Mouse (Mus musculus): ENCODE measurements around the gene Kyat3.
"Not testable (repeated sequence)": the region's sequence is repeated elsewhere in the genome, so short reads cannot be mapped to it uniquely, and the experiment has no call there.

Kyat3 gene

DNA sequence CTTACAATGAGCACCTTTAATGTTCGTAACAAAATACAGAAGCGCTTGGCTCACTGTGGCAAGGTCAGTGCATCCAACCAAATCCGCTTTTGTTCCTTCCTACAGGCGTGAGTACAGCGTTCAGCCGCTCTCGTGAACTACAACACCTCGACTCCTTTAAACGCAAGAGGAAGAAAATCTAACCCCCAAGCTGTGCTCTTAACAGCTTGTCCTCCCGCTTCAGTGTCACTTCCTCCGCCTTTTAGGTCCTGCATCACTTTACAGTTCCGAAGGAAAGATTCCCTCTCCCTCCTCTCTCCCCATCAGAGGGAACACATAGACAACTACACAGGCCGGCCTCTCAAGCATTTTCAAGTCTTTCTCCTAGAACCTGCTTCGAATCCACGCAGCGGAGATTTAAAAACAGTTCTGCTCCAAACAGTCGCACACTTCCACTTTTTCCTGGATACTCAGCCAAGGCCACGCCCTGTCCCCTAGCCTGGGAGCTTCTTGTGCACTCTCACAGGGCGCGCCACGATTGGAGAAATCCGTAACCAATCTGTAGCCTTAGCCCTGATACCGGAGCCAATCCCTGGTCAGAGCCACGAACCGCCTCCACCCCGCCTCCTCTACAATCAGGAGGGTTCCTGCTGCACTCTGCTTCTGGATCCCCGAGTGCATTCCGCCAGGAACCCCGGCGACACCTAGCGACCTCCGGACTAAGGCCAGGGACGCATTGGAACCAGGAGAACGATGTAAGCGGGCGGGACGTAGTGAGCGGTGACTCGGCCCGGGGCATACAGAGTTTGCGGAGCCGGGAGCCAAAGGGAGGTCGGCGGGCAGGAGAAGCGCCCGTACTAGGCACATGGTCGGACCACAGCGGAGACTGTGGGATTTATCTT is at the start of gene Kyat3:
Gene Kyat3, plus strand, starts transcription at position 610 of the 881 bp plus-strand sequence.
- DNase-seq (ENCODE audit: extremely low read depth, low read depth, low spot score): peak; percentile 71

DNA sequence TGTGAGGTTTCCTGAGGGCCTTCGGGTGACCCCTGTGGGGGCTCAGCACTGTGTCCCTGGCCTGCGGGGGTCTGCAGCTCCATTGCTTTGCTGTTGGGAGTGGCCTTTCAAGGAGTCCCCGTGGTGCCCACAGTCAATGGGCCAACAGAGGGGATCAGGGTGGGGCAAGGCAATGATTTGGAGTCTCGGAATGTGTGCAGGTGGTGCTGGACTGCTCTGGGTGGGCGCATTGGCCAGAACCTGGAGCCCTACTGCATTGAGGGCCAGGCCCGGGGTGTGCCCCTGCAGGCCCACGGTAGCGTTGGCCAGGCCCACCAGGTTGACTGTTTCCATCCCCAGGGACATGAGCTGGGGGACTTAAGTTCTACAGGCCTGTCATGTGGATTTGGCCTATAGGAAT is 36.1 kb upstream of the Kyat3 start:
- DNase-seq (ENCODE audit: extremely low read depth, low read depth, low spot score): no peak

- no peak for DNase-seq (ENCODE audit: extremely low read depth, low read depth, low spot score)
These were observed 26.2 kb upstream of the Kyat3 start for GRCm38 (mm10) chr3:142674607-142675006.

GRCm38 (mm10) chr3:142687939-142688338 is 12.9 kb upstream of the Kyat3 start:
- DNase-seq (ENCODE audit: extremely low read depth, low read depth, low spot score): no peak

GRCm38 (mm10) chr3:142688353-142688752 is 12.5 kb upstream of the Kyat3 start:
- DNase-seq (ENCODE audit: extremely low read depth, low read depth, low spot score): no peak

GRCm38 (mm10) chr3:142696517-142696916 is 4.3 kb upstream of the Kyat3 start:
- DNase-seq (ENCODE audit: extremely low read depth, low read depth, low spot score): no peak

GRCm38 (mm10) chr3:142701407-142701989 is 647 bp downstream of the Kyat3 start:
- no peak for DNase-seq (ENCODE audit: extremely low read depth, low read depth, low spot score)

DNA sequence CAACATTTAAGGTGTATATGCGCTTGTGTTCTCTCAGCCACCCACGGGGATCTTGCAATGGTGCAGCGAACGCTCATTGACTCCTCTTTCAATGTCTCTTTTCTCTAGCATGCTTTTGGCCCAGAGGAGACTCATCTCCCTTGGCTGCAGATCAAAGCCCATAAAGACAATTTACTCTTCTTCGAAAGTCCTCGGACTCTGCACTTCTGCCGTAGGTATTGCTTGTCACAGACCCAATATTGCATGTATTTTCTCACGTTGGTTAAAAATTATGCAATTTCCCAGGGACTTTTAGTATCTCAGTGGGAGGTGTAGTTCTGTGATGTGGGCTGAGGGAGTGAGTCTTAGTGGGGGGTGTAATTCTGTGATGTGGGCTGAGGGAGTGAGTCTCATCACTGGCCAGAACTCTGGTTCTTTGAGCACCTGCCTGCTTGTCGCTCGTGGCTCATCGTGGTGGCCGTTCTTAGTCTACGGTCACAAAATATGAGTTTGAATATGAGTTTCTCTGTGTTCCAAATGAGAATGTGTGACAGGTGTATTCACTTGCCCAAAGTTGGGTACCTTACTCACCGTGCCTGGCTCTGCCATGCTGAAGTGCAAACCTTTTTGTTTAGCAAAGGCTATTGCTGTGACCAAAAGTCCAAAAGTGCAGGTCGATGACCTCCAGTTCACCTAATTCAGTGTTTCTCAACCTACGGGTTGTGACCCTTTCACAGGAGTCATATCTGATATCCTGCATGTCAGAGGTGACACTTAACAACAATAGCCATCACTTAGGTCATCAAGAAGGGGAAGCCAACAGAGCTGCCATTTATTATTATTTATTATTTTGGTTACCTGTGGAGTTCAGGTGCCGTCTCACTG is 6.0 kb downstream of the Kyat3 start:
- DNase-seq (ENCODE audit: extremely low read depth, low read depth, low spot score): no peak

DNA sequence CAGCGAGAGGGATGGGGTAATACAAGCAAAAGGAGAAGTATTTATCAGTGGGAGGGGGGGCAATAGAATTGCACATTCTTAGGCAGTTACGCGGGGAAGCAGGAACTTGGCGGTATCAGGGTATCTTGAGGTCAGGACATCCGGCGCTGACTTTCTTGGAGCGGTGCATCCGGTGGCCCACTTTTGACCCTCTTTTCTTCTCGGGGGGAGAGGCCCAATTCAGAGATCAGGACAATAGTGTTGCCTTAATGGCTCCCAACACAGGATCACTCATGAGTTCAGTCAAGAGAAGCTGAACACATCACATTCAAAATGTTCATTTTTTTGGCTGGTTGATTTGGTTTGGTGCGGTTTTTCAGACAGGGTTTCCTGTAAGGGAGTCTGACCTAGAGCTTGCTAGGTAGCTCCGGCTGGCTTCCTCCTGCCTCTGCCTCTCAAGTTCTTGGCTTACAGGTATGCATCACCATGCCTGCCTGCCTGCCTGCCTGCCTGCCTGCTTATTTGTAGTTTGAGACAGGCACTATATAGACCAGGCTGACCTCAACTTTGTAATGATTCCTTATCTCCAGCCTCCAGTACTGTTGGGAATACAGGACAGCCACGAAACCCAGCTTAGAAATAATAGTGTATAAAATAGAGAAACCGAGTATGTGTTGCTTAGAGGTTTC is 7.5 kb downstream of the Kyat3 start:
- DNase-seq (ENCODE audit: extremely low read depth, low read depth, low spot score): not testable (repeated sequence)

GRCm38 (mm10) chr3:142708849-142709419 is 8.1 kb downstream of the Kyat3 start:
- DNase-seq (ENCODE audit: extremely low read depth, low read depth, low spot score): no peak

DNA sequence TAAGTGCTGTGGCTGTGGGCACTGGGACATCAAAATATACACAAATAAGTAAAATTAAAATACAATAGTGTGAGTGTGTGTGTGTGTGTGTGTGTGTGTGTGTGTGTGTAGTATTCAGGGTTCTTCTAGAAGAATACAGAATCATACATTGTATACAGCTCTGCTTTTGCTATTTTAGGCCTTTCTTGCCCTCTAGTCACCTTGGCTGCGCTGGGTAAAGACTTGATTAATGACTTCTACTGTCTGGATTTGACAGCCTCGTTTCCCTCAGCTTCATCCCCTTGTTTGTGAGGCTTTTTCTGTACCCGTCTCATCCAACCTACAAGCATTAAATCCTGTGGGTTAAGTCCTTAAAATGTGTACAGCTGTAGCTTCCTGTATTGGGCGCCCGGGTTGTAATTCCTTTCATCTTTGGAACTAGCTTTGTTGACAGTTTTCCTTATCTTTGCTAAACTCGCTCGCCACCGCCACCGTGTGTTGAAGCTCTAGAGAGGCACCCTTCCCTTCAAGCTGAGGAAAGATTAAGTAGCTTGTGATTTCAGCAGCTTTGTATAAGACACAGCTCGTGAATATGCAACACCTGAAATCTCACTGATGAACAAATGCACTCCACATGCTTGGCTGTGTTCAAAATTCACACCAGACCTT is 9.6 kb downstream of the Kyat3 start:
- DNase-seq (ENCODE audit: extremely low read depth, low read depth, low spot score): no peak

DNA sequence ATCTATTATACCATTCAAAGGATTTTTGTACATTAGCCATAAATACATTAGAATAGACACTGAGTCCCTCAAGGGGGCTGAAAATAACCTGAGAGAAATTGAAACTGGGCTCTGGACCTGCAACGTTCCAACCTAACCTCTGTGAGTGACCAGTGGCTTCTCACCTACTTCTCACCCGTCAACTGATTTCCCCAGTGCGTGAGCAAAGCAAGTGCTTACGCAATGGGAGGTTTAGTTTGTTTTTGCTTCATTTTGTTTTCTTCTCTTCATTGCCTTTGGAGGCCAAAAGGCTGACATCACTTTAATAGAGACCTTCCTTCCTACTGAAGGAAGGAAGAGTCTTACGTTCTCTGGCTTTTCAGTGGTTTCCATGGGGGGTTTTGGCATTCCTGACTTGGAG is 10.5 kb downstream of the Kyat3 start:
- DNase-seq (ENCODE audit: extremely low read depth, low read depth, low spot score): no peak

DNA sequence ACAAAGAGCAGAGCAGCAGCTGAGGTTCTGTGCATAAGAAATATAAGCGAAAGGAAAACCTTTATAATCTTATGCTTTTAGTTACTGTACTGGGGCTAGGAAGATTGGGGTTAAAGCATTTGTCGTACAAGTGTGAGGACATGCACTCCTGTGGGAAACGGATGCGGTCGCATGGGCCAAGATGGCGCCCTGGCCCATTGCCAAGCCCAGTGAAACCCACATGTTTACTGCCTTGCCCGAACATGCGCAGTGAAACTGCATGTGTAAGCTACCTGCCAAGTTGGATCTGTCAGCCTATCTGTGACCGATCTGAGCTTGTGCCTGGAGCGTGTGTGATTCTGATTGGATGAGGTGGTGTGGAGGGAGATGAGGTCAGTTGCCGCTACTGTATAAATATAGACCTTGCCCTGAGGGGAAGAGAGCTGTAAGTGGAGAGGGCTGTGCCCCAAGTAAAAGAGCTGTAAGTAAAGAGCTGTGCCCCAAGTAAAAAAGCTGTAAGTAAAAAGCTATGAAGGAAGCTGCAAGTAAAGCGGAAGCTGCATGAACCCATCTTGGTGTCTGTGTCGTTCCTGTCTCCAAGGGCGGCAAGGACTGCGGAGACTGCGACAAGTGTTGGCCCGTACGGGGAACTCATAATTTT is 11.7 kb downstream of the Kyat3 start:
- not testable (repeated sequence) for DNase-seq (ENCODE audit: extremely low read depth, low read depth, low spot score)

DNA sequence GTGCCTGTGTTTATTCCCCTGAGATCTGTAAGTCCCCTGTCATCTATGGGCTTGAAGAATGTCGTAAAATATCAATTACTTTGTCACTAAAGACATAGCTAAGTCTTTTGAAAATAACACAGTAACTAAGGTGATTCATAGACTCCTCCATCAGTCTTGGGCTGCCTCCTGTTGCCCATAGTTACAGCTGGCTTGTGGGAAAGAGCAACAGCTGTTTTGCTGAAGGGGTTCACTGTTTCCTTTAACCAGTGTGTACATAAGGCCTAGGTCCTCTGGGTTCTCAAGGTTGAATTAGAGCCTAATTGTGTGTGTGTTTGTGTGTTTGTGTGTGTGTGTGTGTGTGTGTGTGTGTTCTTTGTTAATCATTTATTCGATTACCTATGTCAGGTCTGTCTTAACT is 24.6 kb downstream of the Kyat3 start:
- no peak for DNase-seq (ENCODE audit: extremely low read depth, low read depth, low spot score)

- no peak for DNase-seq (ENCODE audit: extremely low read depth, low read depth, low spot score)
These were observed 25.3 kb downstream of the Kyat3 start for GRCm38 (mm10) chr3:142725969-142726672.

- DNase-seq (ENCODE audit: extremely low read depth, low read depth, low spot score): no peak
These were observed 33.4 kb downstream of the Kyat3 start for GRCm38 (mm10) chr3:142734291-142734690.

- peak; percentile 39 for DNase-seq (ENCODE audit: extremely low read depth, low read depth, low spot score)
These were observed 40.0 kb downstream of the Kyat3 start for GRCm38 (mm10) chr3:142740896-142741295.

GRCm38 (mm10) chr3:142743973-142744898 is 43.4 kb downstream of the Kyat3 start:
- DNase-seq (ENCODE audit: extremely low read depth, low read depth, low spot score): no peak
